Mouse (Mus musculus): ENCODE data around the gene Zfyve9. TPM values are rescaled to one million over a fixed set of nuclear protein-coding genes. Genes with fewer than 3 reads are reported as not detected.

Zfyve9 gene
- 6.3 and 6.6 TPM in 2 replicates for polyA plus RNA-seq (2016; fragmentation: Nextera tagmentation; extraction: Ambion mirVana)

DNA sequence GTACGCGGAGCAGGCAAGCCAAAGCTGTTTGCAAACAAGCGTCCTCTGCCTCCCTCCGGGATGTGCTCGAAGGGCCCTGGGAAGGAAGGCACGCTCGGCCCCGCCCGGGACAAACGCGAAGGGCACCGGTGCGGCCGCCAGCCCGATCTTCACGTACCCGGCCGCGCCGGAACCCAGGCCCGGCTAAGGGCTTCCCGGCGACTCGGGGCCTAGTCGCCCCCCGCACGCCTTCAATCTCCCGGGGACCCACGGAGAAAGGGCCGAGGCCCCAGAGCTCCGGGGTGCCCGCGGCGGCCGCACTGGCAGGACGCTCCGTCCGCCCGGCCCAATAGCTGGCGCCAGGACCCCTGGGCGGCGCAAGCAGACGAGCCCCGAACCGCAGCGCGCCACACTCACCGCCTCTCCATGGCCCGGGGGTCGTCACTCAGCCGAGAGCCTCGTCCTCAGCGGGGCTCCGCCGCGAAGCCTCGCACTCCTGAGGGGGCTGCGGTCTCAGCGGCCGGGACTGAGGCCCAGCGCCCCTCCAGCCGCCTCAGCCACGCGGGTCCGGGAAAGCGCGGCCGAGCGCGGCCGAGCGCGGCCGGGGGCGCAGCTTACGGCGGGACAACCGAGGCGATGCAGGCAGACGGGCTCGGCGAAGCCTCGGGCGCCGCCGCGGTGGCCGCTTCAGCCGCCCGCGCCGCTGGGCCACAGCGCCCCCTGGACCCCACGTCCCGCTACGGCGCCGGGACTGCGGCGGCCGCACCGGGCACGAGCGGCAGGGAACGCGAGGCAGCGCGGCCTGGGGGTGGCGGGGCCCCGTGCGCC lies at the start of gene Zfyve9:
Gene Zfyve9 (minus strand): TSS at position 742 of the 807 bp plus-strand sequence.
- peak; percentile 90 for ATAC-seq (ENCODE audit: insufficient number of reproducible peaks, insufficient read depth, low FRiP score, low TSS enrichment)
- Histone ChIP-seq H3K4me1 (peaks cover 2% of the 10 kb centered on the region; the same call in 1 of the 2 replicates), H3K27ac (peak within 1 kb of the TSS; percentile 98), H3K9me3 (no peaks in the 10 kb centered on the region), H3K4me2 (replicated peaks) (peak within 1 kb of the TSS; percentile 61), H3K9ac (peak within 1 kb of the TSS; percentile 98), H3K27me3 (no peaks in the 10 kb centered on the region), H3K4me3 (peak within 1 kb of the TSS; percentile 86), H3K36me3 (no peaks in the 10 kb centered on the region)
- WGBS, result under 1% methylated on average over 69 of the region's 111 CpGs

DNA sequence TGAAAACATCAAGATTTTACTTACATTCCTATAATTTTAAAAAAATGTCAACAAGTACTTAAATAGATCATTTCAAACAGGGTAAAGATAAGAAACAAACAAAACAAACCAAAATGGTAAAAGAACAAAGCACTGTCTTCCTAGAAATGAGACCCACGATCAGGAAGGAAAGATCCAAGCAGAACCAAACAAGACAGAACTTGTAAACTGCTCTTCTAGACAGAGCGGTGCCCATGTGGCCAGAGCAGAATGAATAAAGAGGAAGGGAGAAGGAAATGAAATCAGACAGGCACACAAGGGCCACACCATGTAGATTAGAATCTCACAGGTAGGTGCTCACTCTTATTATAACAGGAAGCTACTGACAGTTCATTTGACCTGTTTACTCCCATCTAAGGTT lies 46.0 kb upstream of the Zfyve9 start:
- no peak for ATAC-seq (ENCODE audit: insufficient number of reproducible peaks, insufficient read depth, low FRiP score, low TSS enrichment)
- H3K27ac ChIP-seq, result no peak overlapping the region
- no peak overlapping the region for H3K9ac ChIP-seq
- WGBS, result 87% methylated on average over 2 of the region's 2 CpGs
- no peak overlapping the region for H3K4me2 ChIP-seq (replicated peaks)
- H3K27me3 ChIP-seq, result no peaks in the 10 kb centered on the region
- H3K4me3 ChIP-seq, result no peak overlapping the region
- peaks cover 65% of the 10 kb centered on the region for H3K36me3 ChIP-seq
- H3K4me1 ChIP-seq, result peaks cover 2% of the 10 kb centered on the region
- H3K9me3 ChIP-seq, result no peaks in the 10 kb centered on the region

- no peak overlapping the region for H3K27ac ChIP-seq
- no peak overlapping the region for H3K9ac ChIP-seq
- WGBS, result 84% methylated on average over 1 of the region's 1 CpGs
- H3K27me3 ChIP-seq, result no peaks in the 10 kb centered on the region
- no peak for ATAC-seq (ENCODE audit: insufficient number of reproducible peaks, insufficient read depth, low FRiP score, low TSS enrichment)
- no peaks in the 10 kb centered on the region for H3K9me3 ChIP-seq
- no peak overlapping the region for H3K4me3 ChIP-seq
- no peaks in the 10 kb centered on the region for H3K4me1 ChIP-seq
- H3K36me3 ChIP-seq, result peaks cover 68% of the 10 kb centered on the region
- no peak overlapping the region for H3K4me2 ChIP-seq (replicated peaks)
These were observed 45.5 kb upstream of the Zfyve9 start for GRCm38 (mm10) chr4:108826096-108826495.

- Histone ChIP-seq H3K9me3 (no peaks in the 10 kb centered on the region), H3K9ac (no peak overlapping the region), H3K4me2 (replicated peaks) (no peak overlapping the region), H3K36me3 (peaks cover 72% of the 10 kb centered on the region), H3K4me3 (no peak overlapping the region), H3K4me1 (no peaks in the 10 kb centered on the region), H3K27ac (no peak overlapping the region), H3K27me3 (no peaks in the 10 kb centered on the region)
- 92% methylated on average over 3 of the region's 3 CpGs for WGBS
- no peak for ATAC-seq (ENCODE audit: insufficient number of reproducible peaks, insufficient read depth, low FRiP score, low TSS enrichment)
These were observed 45.1 kb upstream of the Zfyve9 start for GRCm38 (mm10) chr4:108825677-108826076.

DNA sequence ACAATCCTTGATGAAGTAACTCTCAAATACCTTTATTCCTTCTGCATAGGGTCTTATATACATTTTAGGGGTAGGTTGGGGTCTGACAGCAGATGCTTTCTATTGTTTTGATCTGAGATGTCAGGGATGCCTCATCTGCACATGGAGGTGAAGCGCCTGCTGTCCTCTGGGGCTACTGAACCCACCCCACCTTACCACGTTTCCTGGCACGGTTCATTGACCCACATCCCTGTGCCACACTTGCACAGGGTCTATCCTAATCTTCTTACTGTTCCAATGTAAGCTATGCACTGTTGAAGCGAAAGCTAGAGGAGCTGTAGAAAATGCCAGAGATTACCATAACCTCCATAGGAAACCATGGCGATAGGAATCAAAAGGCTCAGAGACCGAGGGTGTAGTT lies 31.0 kb upstream of the Zfyve9 start:
- no peak overlapping the region for H3K4me3 ChIP-seq
- no peaks in the 10 kb centered on the region for H3K27me3 ChIP-seq
- no peak overlapping the region for H3K4me2 ChIP-seq (replicated peaks)
- H3K36me3 ChIP-seq, result peaks cover 14% of the 10 kb centered on the region
- H3K27ac ChIP-seq, result no peak overlapping the region
- H3K9ac ChIP-seq, result no peak overlapping the region
- no peaks in the 10 kb centered on the region for H3K9me3 ChIP-seq
- whole genome bisulfite sequencing, result 76% methylated on average over 6 of the region's 6 CpGs
- H3K4me1 ChIP-seq, result no peaks in the 10 kb centered on the region
- ATAC-seq (ENCODE audit: insufficient number of reproducible peaks, insufficient read depth, low FRiP score, low TSS enrichment), result no peak

- Histone ChIP-seq H3K27me3 (no peaks in the 10 kb centered on the region), H3K27ac (no peak overlapping the region), H3K36me3 (peaks cover 14% of the 10 kb centered on the region), H3K9ac (no peak overlapping the region), H3K4me2 (replicated peaks) (no peak overlapping the region), H3K4me3 (no peak overlapping the region), H3K4me1 (no peaks in the 10 kb centered on the region), H3K9me3 (no peaks in the 10 kb centered on the region)
- ATAC-seq (ENCODE audit: insufficient number of reproducible peaks, insufficient read depth, low FRiP score, low TSS enrichment), result no peak
- 63% methylated on average over 4 of the region's 4 CpGs for WGBS
These were observed 30.5 kb upstream of the Zfyve9 start for GRCm38 (mm10) chr4:108811142-108811541.

- ATAC-seq (ENCODE audit: insufficient number of reproducible peaks, insufficient read depth, low FRiP score, low TSS enrichment), result no peak
- no peak overlapping the region for H3K4me2 ChIP-seq (replicated peaks)
- WGBS, result 86% methylated on average over 2 of the region's 2 CpGs
- H3K36me3 ChIP-seq, result no peaks in the 10 kb centered on the region
- H3K9ac ChIP-seq, result no peak overlapping the region
- H3K27ac ChIP-seq, result no peak overlapping the region
- H3K9me3 ChIP-seq, result no peaks in the 10 kb centered on the region
- H3K4me1 ChIP-seq, result no peaks in the 10 kb centered on the region
- H3K27me3 ChIP-seq, result no peaks in the 10 kb centered on the region
- H3K4me3 ChIP-seq, result no peak overlapping the region
These were observed 22.9 kb upstream of the Zfyve9 start for GRCm38 (mm10) chr4:108803535-108803934.

GRCm38 (mm10) chr4:108798083-108798830 lies 17.7 kb upstream of the Zfyve9 start:
- H3K4me2 ChIP-seq (replicated peaks), result no peak overlapping the region
- 54% methylated on average over 2 of the region's 2 CpGs for WGBS
- ATAC-seq (ENCODE audit: insufficient number of reproducible peaks, insufficient read depth, low FRiP score, low TSS enrichment), result no peak
- H3K27ac ChIP-seq, result no peak overlapping the region
- H3K36me3 ChIP-seq, result no peaks in the 10 kb centered on the region
- no peaks in the 10 kb centered on the region for H3K4me1 ChIP-seq
- H3K4me3 ChIP-seq, result no peak overlapping the region
- no peak overlapping the region for H3K9ac ChIP-seq
- no peaks in the 10 kb centered on the region for H3K9me3 ChIP-seq
- no peaks in the 10 kb centered on the region for H3K27me3 ChIP-seq

DNA sequence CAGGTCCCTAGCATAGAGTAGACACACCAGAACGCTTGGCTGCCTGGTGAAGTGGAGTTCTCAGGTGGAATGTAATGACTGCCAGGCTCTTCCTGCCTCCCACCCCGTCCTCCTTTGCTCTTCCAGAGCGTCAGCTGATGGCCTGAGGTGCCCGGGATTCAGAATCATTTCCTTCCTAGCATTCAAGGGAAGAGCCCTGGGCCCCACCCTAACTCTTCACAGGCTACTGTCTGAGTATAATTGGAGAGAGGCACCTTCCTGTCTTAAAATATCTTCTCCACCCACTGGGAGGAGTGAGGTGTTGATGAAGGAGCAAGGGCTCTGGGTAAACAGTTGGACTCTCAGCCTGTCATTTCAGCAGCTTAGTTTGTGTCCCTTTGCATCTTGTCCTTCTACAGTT lies 16.1 kb upstream of the Zfyve9 start:
- Histone ChIP-seq H3K4me2 (replicated peaks) (no peak overlapping the region), H3K27me3 (no peaks in the 10 kb centered on the region), H3K9me3 (no peaks in the 10 kb centered on the region), H3K9ac (no peak overlapping the region), H3K4me3 (no peak overlapping the region), H3K36me3 (no peaks in the 10 kb centered on the region), H3K4me1 (no peaks in the 10 kb centered on the region), H3K27ac (no peak overlapping the region)
- no peak for ATAC-seq (ENCODE audit: insufficient number of reproducible peaks, insufficient read depth, low FRiP score, low TSS enrichment)
- 31% methylated on average over 4 of the region's 4 CpGs for WGBS

- Histone ChIP-seq H3K4me2 (replicated peaks) (no peak overlapping the region), H3K27me3 (no peaks in the 10 kb centered on the region), H3K9ac (no peak overlapping the region), H3K27ac (no peak overlapping the region), H3K36me3 (no peaks in the 10 kb centered on the region), H3K4me1 (no peaks in the 10 kb centered on the region), H3K9me3 (no peaks in the 10 kb centered on the region), H3K4me3 (no peak overlapping the region)
- 50% methylated on average over 1 of the region's 1 CpGs for WGBS
- ATAC-seq (ENCODE audit: insufficient number of reproducible peaks, insufficient read depth, low FRiP score, low TSS enrichment), result no peak
These were observed 13.3 kb upstream of the Zfyve9 start for GRCm38 (mm10) chr4:108793941-108794340.

DNA sequence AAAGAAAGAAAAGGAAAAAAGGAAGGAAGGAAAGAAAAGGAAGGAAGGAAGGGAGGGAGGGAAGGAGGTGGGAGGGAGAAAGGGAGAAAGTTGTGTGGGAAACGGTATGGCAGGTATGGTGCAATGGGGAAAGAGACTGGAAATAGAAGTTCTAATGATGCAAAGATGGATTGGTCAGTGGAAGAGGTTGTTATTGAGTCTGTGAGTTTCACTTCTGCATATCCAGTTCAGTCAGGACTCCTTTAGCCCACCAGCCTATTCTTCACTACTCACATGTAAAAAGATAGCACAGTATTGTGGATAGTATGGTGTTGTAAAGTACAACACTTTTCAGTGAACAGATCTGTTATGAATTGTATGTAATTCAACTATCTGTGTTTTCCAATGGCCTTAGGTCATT lies 9.9 kb upstream of the Zfyve9 start:
- H3K4me3 ChIP-seq, result no peak overlapping the region
- H3K36me3 ChIP-seq, result no peaks in the 10 kb centered on the region
- no peaks in the 10 kb centered on the region for H3K27me3 ChIP-seq
- no peak overlapping the region for H3K4me2 ChIP-seq (replicated peaks)
- H3K9me3 ChIP-seq, result no peaks in the 10 kb centered on the region
- 70% methylated on average over 1 of the region's 1 CpGs for WGBS
- no peak overlapping the region for H3K9ac ChIP-seq
- no peak overlapping the region for H3K27ac ChIP-seq
- H3K4me1 ChIP-seq, result no peaks in the 10 kb centered on the region
- ATAC-seq (ENCODE audit: insufficient number of reproducible peaks, insufficient read depth, low FRiP score, low TSS enrichment), result no peak
